Mouse (Mus musculus) C2C12 (cell line): ENCODE data around the gene Arhgap15.

ENCODE experiments used
- CEBPB ChIP-seq: IDR thresholded peaks from one replicate; pipeline ENCODE4 v1.6.1; 2011; ENCODE audit warnings: low read depth, mild to moderate bottlenecking, control low read depth, moderate library complexity
- CTCF ChIP-seq: IDR thresholded peaks from one replicate; pipeline ENCODE4 v1.5.1; 2011; ENCODE audit not compliant: control insufficient read depth, insufficient read depth, insufficient read length
- MAX ChIP-seq: IDR thresholded peaks from one replicate; pipeline ENCODE4 v1.6.1; 2011; ENCODE audit warnings: mild to moderate bottlenecking, control low read depth
- MYOD1 ChIP-seq: IDR thresholded peaks from one replicate; pipeline ENCODE4 v1.6.1; 2011; ENCODE audit warnings: low read depth; ENCODE audit not compliant: control insufficient read depth, insufficient read length
- MYOG ChIP-seq: IDR thresholded peaks from one replicate; pipeline ENCODE4 v1.6.1; 2011; ENCODE audit not compliant: control insufficient read depth, insufficient read length; ENCODE audit errors: extremely low read depth
- USF1 ChIP-seq: IDR thresholded peaks from one replicate; pipeline ENCODE4 v1.6.1; 2011; ENCODE audit warnings: low read depth, mild to moderate bottlenecking, control low read depth, moderate library complexity

DNA sequence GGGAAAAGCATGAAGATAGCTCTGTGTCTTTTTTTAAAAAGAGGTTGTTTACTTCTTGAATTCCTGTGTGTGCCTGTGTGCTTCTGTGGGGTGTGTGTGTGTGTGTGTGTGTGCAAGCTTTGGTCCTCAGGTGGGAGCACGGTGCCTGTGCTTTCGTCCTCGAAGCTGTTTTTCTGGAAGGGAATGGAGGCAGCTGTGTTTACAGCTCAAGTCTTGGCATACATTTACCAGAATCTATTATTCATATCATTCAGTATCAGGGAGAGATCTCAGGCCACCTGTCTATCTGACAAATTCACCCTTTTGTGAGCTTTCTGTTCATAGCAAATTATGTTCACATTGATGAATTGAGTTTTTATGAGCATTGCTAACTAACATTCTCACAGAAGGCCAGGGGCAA, 550.5 kb downstream of the Arhgap15 start:
- TF ChIP-seq CTCF (no peak), MAX (no peak), MYOG (no peak), MYOD1 (no peak), CEBPB (no peak), USF1 (no peak)
